Mouse (Mus musculus) hematopoietic stem cell, adult 5-6 weeks (primary cell): ENCODE data around the gene Dydc1. TPM values are rescaled to one million over a fixed set of nuclear protein-coding genes. Genes with fewer than 3 reads are reported as not detected.

Source experiments
- ATAC-seq, 2 experiments: fragments of 125-278 bp in 1 of 2; replicated peaks in 1 of 2; 2 replicates each; pipeline ENCODE4 v1.8.0; 2016 to 2017; ENCODE audit warnings: inconsistent platforms in 2 of 2, mild to moderate bottlenecking in 2 of 2, moderate number of reproducible peaks in 2 of 2, low read depth in 1 of 2, moderate TSS enrichment in 1 of 2; ENCODE audit not compliant: low FRiP score in 2 of 2, poor library complexity in 2 of 2, severe bottlenecking in 2 of 2, insufficient read depth in 1 of 2, low TSS enrichment in 1 of 2
- total RNA-seq: library from RNA; stranded (forward); fragments of 172-1452, 232-1000 nt; gene quantifications from 2 replicates; pipeline ENCODE4 v1.2.3, GENCODE M21; 2017

Dydc1 gene
- not detected in 2 replicates for total RNA-seq

GRCm38 (mm10) chr14:41072229-41072943 is at the start of gene Dydc1:
Gene Dydc1 (plus strand): TSS chr14:41072911.
- peak; percentile 77 to 83 for ATAC-seq

GRCm38 (mm10) chr14:41025087-41025486 is 47.6 kb upstream of the Dydc1 start:
- ATAC-seq = no peak

DNA sequence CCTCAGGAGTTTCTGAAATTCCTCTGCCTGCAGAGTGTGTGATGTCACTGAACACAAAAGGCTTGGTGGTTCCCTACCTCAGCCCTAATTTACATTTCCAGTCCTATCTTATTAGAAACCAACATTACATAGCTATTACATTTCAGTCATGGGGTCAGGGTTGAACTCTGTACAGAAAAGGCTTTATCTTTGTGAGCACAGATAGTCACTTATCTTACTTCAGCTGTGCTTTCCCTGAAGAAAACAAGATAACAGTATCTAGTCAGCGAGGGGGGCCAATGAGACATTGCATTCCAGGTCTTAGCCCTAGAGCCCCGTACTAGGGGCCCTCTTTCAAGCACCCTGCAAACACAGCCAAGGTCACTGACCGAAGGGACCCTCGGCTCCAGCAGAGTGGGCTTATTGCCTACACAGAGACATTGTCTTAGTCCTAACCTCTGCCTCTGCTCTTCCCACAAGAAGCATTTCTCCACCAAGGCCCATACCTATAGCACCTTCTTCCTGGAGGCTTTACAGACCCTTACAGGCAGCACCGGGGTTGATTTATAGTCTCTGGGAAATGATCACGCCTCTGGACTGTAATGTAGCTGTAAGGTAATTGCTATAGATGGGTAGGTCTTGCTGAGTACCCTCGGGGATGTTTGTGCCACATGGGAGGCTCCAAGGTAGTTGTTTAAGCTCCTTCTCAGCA is 47.0 kb upstream of the Dydc1 start:
- no peak for ATAC-seq

DNA sequence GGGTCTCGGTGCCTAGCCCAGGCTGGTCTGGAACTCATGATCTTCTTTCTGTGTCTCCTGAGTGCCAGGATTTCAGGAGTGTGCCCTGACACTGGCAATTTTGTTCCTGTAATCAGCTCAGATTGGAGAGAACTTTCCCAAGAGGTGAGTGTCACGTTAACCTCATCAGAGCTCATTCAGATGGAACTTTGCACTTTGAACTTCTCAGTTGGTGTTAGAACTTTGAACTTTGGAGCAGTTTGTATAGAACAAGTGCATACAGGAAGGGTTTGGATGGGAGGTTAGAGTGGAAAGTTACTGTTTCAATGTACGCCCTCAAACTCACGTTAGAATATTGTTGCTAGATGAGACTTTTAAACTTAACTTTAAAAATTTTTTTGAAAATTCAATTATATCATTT is 43.4 kb upstream of the Dydc1 start:
- ATAC-seq = no peak

- ATAC-seq = no peak
Measured at GRCm38 (mm10) chr14:41030989-41031513, 41.7 kb upstream of the Dydc1 start.

DNA sequence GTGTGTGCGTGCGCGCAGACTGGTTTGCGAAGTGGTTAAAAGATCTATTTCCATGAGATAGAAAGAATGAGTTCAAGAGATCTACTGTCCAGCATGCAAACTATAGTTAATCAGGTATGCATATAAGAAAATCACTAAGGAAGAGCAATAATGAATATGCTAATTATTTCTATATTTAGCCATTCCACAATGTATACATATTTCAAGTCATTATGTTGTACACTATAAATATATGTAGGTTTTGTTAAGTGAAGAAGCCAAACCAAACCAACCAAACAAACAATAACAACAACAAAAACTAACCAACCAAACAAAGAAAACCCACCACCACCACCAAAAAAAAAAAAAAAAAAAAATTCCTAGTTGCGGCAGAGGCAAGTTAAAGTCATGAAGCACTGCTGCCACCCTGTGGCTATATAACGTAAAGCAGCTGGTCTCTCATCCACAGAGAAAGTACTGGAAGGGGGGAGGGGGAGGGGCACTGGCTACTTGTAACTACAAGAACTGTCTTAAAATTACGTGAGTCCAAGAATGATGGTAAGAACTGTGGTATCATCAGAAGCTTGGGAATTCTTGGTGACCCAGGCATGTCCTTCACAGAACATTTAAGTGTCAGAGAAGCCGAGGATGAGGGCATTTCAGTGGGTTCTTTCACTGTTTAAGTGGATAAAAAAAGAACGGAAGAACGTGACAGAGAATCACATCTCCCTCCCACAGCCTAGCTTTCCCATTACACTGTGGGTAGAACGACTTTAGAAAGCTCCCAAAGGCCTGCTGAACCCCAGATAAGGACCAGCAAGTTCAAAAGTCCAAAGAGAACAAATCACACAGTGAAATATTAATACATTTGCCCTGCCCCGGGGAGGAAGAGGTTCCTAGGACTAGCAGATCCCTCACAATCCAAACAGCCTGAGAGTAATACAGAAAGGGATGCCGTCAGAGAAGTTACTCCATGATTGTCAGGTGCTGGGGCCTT is 39.3 kb upstream of the Dydc1 start:
- ATAC-seq = peak; percentile 85 to 89

GRCm38 (mm10) chr14:41035146-41035798 is 37.4 kb upstream of the Dydc1 start:
- peak; percentile 81 to 86; a peak in 3 of 4 replicates for ATAC-seq

DNA sequence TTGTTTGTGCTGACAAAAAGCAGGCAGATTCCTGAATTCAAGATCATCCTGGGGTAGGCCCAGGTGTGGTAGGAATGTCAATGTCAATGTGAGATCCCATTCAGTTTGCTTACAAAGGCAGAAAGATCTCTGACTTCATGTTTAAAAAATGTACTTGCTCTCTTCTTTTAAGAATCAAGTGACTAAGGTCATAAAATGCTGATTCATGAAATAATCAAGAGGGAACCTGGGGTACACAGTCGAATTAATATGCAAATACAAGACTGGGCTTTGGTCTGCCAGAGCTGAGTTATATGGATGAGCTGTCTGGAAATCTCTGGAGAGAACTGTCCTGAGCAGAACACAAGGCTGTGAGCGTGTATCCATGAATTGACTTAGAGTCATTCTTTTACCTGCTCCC is 25.3 kb upstream of the Dydc1 start:
- ATAC-seq = no peak

GRCm38 (mm10) chr14:41050471-41050870 is 22.2 kb upstream of the Dydc1 start:
- ATAC-seq = no peak

GRCm38 (mm10) chr14:41052481-41052880 is 20.2 kb upstream of the Dydc1 start:
- peak; percentile 51 to 59; a peak in 3 of 4 replicates for ATAC-seq

- ATAC-seq = 0 out of 4 replicates have a peak, but pooled peaks of 1 of the 2 experiments have one; percentile 37
Measured at GRCm38 (mm10) chr14:41053190-41053589, 19.5 kb upstream of the Dydc1 start.

GRCm38 (mm10) chr14:41065168-41065567 is 7.5 kb upstream of the Dydc1 start:
- peak; percentile 12 to 32; a peak in 1 of 4 replicates for ATAC-seq

- ATAC-seq = no peak
Measured at GRCm38 (mm10) chr14:41066416-41066815, 6.3 kb upstream of the Dydc1 start.

DNA sequence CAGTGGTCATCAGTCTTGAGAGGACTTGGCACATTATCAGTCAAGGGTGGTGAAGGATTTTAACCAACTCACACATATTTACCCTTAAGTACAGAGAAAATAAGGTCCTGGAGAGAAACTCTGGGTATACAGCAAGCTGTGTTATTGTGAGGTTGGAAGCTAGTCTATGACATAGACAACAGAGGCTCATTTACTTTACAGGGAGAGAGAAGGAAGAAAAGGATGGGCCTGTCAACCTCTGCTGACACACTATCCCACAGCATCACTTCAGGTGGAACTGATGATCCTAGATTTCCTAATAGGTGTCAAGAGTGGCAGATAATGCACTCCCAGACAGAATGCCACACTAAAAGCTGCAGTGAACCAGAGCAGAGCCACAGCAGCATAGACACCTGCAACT is 3.6 kb upstream of the Dydc1 start, which contains the start of gene Dydc2:
Gene Dydc2 (minus strand): TSS at position 101 of the 400 bp plus-strand sequence.
- no peak for ATAC-seq

DNA sequence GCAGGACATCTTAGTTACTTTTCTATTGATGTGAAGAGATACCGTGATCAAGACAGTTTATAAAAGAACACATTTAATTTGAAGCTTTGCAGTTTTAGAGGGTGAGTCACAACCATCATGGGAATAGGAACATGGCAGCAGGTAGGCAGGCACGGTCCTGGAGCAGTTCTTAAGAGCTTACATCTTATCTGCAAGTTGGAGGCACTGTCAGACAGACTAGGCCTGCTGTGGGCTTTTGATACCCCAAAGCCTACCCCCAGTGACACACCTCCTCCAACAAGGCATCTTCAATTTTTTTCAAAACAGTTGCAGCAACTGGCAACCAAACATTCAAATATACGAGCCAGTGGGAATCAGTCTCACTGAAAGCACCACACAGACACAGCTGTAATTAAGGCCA is 2.4 kb upstream of the Dydc1 start:
- ATAC-seq = no peak

GRCm38 (mm10) chr14:41072944-41073275 is 199 bp downstream of the Dydc1 start:
- no peak; a peak in 2 of 4 replicates for ATAC-seq

DNA sequence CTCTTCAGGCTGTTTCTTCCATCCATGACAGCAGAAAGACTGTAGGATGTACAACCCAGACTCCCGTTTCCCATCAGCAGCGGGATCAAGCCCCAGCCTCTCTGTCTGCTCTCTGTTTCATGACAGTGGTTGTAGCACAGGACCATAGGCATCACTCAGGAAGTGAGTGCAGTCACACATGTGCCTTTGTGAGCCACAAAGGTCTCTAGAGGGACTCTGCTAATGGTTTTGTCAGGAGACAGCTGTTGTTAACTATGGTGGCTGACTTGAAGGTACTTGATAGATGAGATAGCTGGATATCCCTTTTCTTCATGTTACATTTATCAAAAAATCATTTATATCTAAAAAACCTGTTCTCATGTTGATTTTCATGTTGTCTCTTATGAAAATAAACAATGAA is 9.7 kb downstream of the Dydc1 start:
- no peak for ATAC-seq
